Mouse (Mus musculus) cerebellum, postnatal 4 days (tissue): ENCODE measurements at regions not wholly inside any gene's neighbourhood (a gene's known extent, or its start where the extent isn't known, plus 50 kb on each side); places are given as distances from the start of the nearest gene placed in this dataset.

Experiments
- DNase-seq, 2 experiments: peaks; one replicate each; pipeline ENCODE4 v3.0.0; 2022; ENCODE audit warnings: low spot score in 2 of 2, mixed read lengths in 1 of 2

DNA sequence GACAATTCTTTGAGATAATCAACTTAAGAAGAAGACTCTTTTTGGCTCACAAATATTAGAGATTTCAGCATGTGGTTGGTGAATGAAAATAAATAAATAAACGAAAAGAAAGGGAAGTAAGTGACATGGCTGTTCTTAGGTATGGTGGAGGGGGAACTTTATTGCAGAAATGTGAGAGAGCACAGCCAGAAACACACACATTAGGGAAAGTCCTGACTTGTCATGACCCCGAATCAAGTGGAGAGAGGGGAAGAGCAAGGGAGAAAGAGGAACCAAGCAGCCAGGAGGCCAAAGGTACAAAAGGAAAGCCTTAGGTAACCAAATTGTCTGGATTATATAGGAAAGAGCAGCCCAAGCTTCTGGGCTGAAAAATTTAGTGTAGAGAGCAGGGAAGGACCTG is 1172.7 kb downstream of the D3Ertd751e start:
- no peak for DNase-seq

DNA sequence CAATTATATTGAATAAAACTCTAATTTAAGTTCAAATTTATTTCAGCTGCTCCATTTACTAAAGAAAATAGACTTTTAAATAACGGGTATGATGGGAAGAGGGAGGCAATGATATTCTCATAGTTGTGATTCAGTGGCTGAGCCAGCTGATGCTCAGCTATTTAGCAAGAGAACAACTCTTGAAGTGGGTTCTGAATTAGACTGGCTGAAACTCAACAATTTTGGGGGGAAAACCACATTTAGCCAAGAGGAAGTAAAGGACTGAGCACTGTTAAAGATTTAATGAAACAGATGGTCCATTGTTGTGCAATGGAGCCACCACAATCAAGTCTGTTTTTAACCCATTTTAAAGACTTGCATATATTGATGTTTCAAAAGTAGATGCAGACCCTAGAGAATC is 1193.0 kb downstream of the D3Ertd751e start:
- no peak for DNase-seq

DNA sequence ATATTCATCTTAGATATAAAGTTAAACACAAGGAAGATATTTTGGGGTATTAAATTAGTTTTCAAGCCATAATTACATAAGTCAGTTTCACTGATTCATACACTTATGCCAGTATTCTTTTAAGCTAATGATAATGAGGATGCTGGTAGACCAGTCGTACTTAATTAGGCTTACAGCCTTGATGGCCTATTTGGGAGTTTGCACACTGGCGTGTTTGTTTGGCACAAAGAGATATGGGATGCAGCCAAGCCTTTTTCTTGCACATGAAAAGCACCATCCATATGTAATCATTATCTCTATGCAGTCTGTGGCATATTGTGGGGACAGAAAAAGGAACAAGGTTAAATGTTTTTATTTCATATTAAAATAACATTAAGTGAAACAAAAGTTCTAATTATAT is 1234.7 kb downstream of the D3Ertd751e start:
- peak in 1 of 2 experiments; percentile 20 for DNase-seq
